Mouse (Mus musculus): Measurements from ENCODE around the gene Marc2. TPM values are rescaled to one million over a fixed set of nuclear protein-coding genes. Genes with fewer than 3 reads are reported as not detected.
A peak's percentile ranks its signal among the peaks of the same experiment; 100 is the strongest.

The Marc2 gene
- polyA plus RNA-seq, 1 experiment from 2014 or later, result 213 TPM

DNA sequence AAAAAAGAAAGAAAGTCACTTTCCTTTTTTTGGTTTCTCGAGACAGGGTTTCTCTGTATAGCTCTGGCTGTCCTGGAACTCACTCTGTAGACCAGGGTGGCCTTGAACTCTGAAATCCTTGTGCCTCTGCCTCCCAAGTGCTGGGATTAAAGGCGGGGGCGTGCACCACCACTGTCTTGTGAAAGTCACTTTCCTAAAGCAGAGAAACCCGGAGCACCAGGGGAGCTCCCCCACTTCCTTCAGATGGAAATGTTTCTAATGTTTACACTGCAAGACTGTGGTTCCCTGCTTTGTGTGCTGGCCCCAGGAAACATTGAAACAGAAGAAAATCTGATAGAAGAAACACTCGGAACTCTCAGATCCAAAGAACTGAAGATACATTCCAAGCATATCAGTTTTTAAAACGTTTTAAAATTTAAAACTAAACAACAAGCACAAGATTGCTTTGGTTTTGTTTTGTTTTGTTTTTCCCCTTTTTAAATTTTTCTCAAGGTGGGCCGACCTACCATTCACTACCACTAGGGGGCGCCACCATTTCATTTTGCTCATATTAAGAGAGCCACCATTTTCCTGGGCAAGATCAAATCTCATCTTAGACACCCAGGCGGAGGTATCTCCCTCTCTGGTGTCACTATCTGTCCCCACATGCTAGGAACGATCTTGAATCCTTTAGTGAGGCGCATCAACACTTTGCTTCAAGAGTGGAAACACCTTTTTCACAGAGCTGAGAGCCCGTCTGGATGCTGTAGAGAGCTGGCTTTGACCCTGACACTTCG lies 59.7 kb downstream of the Marc2 start:
- H3K9ac ChIP-seq (replicated peaks; ENCODE audit: low read depth), result no peak overlapping the region
- H3K36me3 ChIP-seq (ENCODE audit: insufficient read depth, low read length), result no peaks in the 10 kb centered on the region
- no peaks in the 10 kb centered on the region for H3K9me3 ChIP-seq (ENCODE audit: low read length)
- no peak overlapping the region for H3K27ac ChIP-seq (ENCODE audit: low read length)
- WGBS, result 62% methylated on average over 13 of the region's 13 CpGs
- DNase-seq (ENCODE audit: low spot score) (no peak), ATAC-seq (no peak)
- H3K4me2 ChIP-seq (replicated peaks; ENCODE audit: low read depth, low read length), result no peak overlapping the region
- TF ChIP-seq CTCF (IDR thresholded peaks at IDR 0.05) (peak; percentile 40), EP300 (IDR thresholded peaks at IDR 0.05) (no peak)
- 0 out of 2 replicates have a peak, but pooled peaks cover 3% of the 10 kb centered on the region for H3K27me3 ChIP-seq (replicated peaks; ENCODE audit: insufficient read depth, low read length)
- no peak overlapping the region for H3K4me3 ChIP-seq (ENCODE audit: low read depth, low read length)
- H3K4me1 ChIP-seq (ENCODE audit: insufficient read depth, low read depth, low read length), result 0 out of 2 replicates have a peak, but pooled peaks cover 3% of the 10 kb centered on the region

DNA sequence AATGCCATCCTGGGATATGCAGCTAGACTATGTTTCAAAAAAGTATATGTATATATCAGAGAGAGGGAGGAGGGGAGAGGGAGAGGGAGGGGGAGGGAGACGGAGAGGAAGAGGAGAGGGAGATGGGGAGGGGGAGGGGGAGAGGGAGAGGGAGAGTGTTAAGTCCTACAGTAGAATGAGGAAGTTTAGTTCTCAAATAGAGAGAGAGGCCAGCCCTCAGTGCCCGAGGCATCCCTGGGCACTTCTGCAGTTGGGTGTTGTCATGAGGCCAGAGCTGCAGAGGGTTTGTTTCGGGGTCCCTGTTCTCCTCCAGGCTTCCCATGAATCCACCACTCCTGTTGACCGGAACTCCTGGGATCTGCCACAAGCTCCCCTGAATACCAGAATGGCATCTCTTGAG lies 62.6 kb downstream of the Marc2 start:
- Histone ChIP-seq H3K27me3 (replicated peaks; ENCODE audit: insufficient read depth, low read length) (0 out of 2 replicates have a peak, but pooled peaks cover 2% of the 10 kb centered on the region), H3K9me3 (ENCODE audit: low read length) (no peaks in the 10 kb centered on the region), H3K4me1 (ENCODE audit: insufficient read depth, low read depth, low read length) (0 out of 2 replicates have a peak, but pooled peaks cover 3% of the 10 kb centered on the region), H3K9ac (replicated peaks; ENCODE audit: low read depth) (no peak overlapping the region), H3K27ac (ENCODE audit: low read length) (no peak overlapping the region), H3K4me3 (ENCODE audit: low read depth, low read length) (no peak overlapping the region), H3K4me2 (replicated peaks; ENCODE audit: low read depth, low read length) (no peak overlapping the region), H3K36me3 (ENCODE audit: insufficient read depth, low read length) (no peaks in the 10 kb centered on the region)
- no peak for TF ChIP-seq CTCF (IDR thresholded peaks at IDR 0.05)
- TF ChIP-seq EP300 (IDR thresholded peaks at IDR 0.05), result no peak
- no peak for ATAC-seq
- DNase-seq (ENCODE audit: low spot score), result no peak
- 64% methylated on average over 4 of the region's 4 CpGs for WGBS

DNA sequence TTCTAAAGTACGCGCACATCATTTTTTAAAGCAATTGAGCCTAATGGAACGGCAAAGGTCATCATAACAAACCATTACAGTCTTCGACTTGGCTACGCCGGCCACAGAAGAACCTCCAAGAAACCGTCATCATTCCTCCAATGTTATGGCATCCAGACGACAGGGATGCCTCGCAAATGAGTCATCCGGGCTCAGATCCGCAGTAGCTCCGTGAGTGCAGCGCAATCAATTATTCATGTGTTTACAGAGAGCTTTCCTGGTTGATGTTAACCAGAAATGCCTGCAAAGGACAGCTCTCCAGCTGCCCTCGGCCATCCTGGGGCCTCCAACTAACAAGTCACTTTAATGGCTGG lies 64.1 kb downstream of the Marc2 start:
- peak; percentile 95 for DNase-seq (ENCODE audit: low spot score)
- Histone ChIP-seq H3K27me3 (replicated peaks; ENCODE audit: insufficient read depth, low read length) (0 out of 2 replicates have a peak, but pooled peaks cover 4% of the 10 kb centered on the region), H3K9ac (replicated peaks; ENCODE audit: low read depth) (no peak overlapping the region), H3K27ac (ENCODE audit: low read length) (no peak overlapping the region), H3K4me3 (ENCODE audit: low read depth, low read length) (no peak overlapping the region), H3K4me1 (ENCODE audit: insufficient read depth, low read depth, low read length) (0 out of 2 replicates have a peak, but pooled peaks cover 3% of the 10 kb centered on the region), H3K9me3 (ENCODE audit: low read length) (no peaks in the 10 kb centered on the region), H3K36me3 (ENCODE audit: insufficient read depth, low read length) (no peaks in the 10 kb centered on the region), H3K4me2 (replicated peaks; ENCODE audit: low read depth, low read length) (no peak overlapping the region)
- 33% methylated on average over 14 of the region's 14 CpGs for WGBS
- peak; percentile 94 for ATAC-seq
- TF ChIP-seq EP300 (IDR thresholded peaks at IDR 0.05) (peak; percentile 91), CTCF (IDR thresholded peaks at IDR 0.05) (no peak)

DNA sequence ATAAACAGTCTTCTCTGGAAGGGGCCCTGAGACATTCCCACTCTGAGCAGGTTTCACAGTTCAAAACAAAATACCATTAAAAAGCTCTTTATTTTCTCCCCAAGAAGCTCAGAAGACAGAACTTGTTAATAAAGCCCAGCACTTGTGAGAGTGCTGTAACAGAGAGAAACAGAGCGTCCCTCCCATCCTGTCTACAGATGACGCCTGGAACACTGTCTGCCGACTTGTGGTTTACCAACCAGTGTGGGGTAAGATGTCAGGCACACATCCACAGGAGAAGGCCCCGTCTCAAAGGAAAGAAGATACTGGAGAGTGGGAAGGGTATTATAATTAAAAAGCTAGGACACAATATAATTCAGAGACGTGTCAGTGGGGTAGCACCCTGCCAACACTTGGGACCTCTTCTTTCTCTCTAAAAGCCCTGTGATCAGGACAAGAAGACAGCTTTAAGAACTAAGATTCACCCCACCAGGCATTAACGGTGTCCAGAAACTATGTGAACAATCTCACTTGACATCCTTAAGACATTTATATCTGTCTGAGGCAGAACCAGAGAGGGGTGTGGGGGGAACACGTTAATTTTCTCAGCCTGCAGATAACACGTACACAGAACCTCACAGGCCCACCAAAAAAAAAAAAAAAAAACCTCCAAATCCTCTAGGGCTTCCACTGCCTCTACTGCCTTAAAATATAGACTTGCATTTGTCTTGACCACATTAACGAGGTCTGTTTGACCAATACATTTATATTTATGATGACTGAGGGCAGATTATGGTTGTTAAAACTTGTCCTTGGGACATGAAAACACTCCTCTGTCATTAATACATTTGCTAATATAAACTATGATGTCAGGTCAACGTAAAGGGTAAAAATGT lies 64.7 kb downstream of the Marc2 start:
- no peak for ATAC-seq
- TF ChIP-seq CTCF (IDR thresholded peaks at IDR 0.05) (no peak), EP300 (IDR thresholded peaks at IDR 0.05) (no peak)
- 0 out of 2 replicates have a peak, but pooled peaks cover 3% of the 10 kb centered on the region for H3K4me1 ChIP-seq (ENCODE audit: insufficient read depth, low read depth, low read length)
- H3K9me3 ChIP-seq (ENCODE audit: low read length), result no peaks in the 10 kb centered on the region
- peak; percentile 38 for DNase-seq (ENCODE audit: low spot score)
- H3K27me3 ChIP-seq (replicated peaks; ENCODE audit: insufficient read depth, low read length), result 0 out of 2 replicates have a peak, but pooled peaks cover 4% of the 10 kb centered on the region
- H3K9ac ChIP-seq (replicated peaks; ENCODE audit: low read depth), result no peak overlapping the region
- H3K4me2 ChIP-seq (replicated peaks; ENCODE audit: low read depth, low read length), result no peak overlapping the region
- 45% methylated on average over 10 of the region's 10 CpGs for WGBS
- H3K27ac ChIP-seq (ENCODE audit: low read length), result no peak overlapping the region
- no peaks in the 10 kb centered on the region for H3K36me3 ChIP-seq (ENCODE audit: insufficient read depth, low read length)
- H3K4me3 ChIP-seq (ENCODE audit: low read depth, low read length), result no peak overlapping the region

DNA sequence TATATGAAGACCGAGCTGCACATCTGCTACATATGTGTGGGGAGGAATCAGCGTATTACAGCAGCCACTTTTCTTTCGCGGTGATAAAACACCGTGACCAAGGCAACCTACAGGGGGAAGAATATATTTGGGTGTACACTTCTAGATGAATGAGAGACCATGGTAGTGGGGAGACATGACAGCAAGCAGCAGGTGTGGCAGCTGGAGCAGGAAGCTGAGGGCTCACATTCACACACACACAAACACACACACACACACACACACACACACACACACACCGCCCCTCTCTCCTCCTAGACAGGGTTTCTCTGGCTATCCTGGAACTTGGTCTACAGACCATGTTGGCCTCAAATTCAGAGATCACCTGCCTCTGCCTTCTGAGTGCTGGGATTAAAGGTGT lies 68.1 kb downstream of the Marc2 start:
- TF ChIP-seq CTCF (IDR thresholded peaks at IDR 0.05) (no peak), EP300 (IDR thresholded peaks at IDR 0.05) (no peak)

More for the DNA sequence above, 68.1 kb downstream of the Marc2 start:
- ATAC-seq (no peak), DNase-seq (ENCODE audit: low spot score) (no peak)
- no peaks in the 10 kb centered on the region for H3K36me3 ChIP-seq (ENCODE audit: insufficient read depth, low read length)
- H3K4me3 ChIP-seq (ENCODE audit: low read depth, low read length), result no peak overlapping the region
- WGBS, result 92% methylated on average over 6 of the region's 6 CpGs
- no peak overlapping the region for H3K27ac ChIP-seq (ENCODE audit: low read length)
- H3K4me1 ChIP-seq (ENCODE audit: insufficient read depth, low read depth, low read length), result 0 out of 2 replicates have a peak, but pooled peaks cover 3% of the 10 kb centered on the region
- no peak overlapping the region for H3K9ac ChIP-seq (replicated peaks; ENCODE audit: low read depth)
- 0 out of 2 replicates have a peak, but pooled peaks cover 4% of the 10 kb centered on the region for H3K27me3 ChIP-seq (replicated peaks; ENCODE audit: insufficient read depth, low read length)
- H3K4me2 ChIP-seq (replicated peaks; ENCODE audit: low read depth, low read length), result no peak overlapping the region
- no peaks in the 10 kb centered on the region for H3K9me3 ChIP-seq (ENCODE audit: low read length)
